Mouse (Mus musculus) mouse trophoblast stem cell (cell line): ENCODE results near the gene Gabpa.

Experiments used
- in situ Hi-C, 2 experiments: fragments of 300-500 bp; cut with MseI, MboI; formaldehyde crosslinking; loops; 2 replicates in 1 of 2; 3 replicates in 1 of 2; pipeline ENCODE4 v1.15.1; 2025

The Gabpa gene

GRCm38 (mm10) chr16:84853492-84853891 lies 18.8 kb downstream of the Gabpa start:
- in situ Hi-C loops = no loop called here

- in situ Hi-C loops = no loop called here
These were observed 29.9 kb downstream of the Gabpa start for GRCm38 (mm10) chr16:84864656-84865055.

- in situ Hi-C loops = no loop called here
These were observed 39.1 kb downstream of the Gabpa start for GRCm38 (mm10) chr16:84873805-84874204.

- in situ Hi-C loops = no loop called here
These were observed 40.4 kb downstream of the Gabpa start for GRCm38 (mm10) chr16:84875012-84875717.

GRCm38 (mm10) chr16:84875718-84876035 lies 41.0 kb downstream of the Gabpa start:
- in situ Hi-C loops = no loop called here

- in situ Hi-C loops = no loop called here
These were observed 41.4 kb downstream of the Gabpa start for GRCm38 (mm10) chr16:84876082-84876481.

GRCm38 (mm10) chr16:84879146-84879545 lies 44.4 kb downstream of the Gabpa start:
- in situ Hi-C loops = no loop called here

GRCm38 (mm10) chr16:84881168-84881567 lies 46.4 kb downstream of the Gabpa start:
- in situ Hi-C loops = no loop called here

- in situ Hi-C loops = no loop called here
These were observed 47.1 kb downstream of the Gabpa start for GRCm38 (mm10) chr16:84881754-84882321.

GRCm38 (mm10) chr16:84884572-84884971 lies 49.8 kb downstream of the Gabpa start:
- in situ Hi-C loops = no loop called here

GRCm38 (mm10) chr16:84902995-84903394 lies 68.3 kb downstream of the Gabpa start:
- in situ Hi-C loops = no loop called here

GRCm38 (mm10) chr16:84911477-84912165 lies 76.9 kb downstream of the Gabpa start:
- in situ Hi-C loops = no loop called here
